Mouse (Mus musculus) G1E (cell line): ENCODE results near the gene Gtf2ird1. TPM values are rescaled to one million over a fixed set of nuclear protein-coding genes. Genes with fewer than 3 reads are reported as not detected.
"Not testable (repeated sequence)": the region's sequence is repeated elsewhere in the genome, so short reads cannot be mapped to it uniquely, and the experiment has no call there.

Experiments used
- ATAC-seq: 2 replicates; pipeline ENCODE4 v1.8.0; 2016; ENCODE audit warnings: mild to moderate bottlenecking; ENCODE audit not compliant: insufficient number of reproducible peaks, poor library complexity, low FRiP score, severe bottlenecking; ENCODE audit errors: extremely low read depth
- DNase-seq: peaks from one replicate; pipeline ENCODE4 v3.0.0; 2012; ENCODE audit warnings: low spot score
- H3K27me3 ChIP-seq: 2 replicates; pipeline ENCODE4 v1.6.1; 2012; ENCODE audit warnings: mild to moderate bottlenecking, low read length, inconsistent platforms; ENCODE audit not compliant: insufficient read depth
- H3K36me3 ChIP-seq: replicated peaks from 2 replicates; pipeline ENCODE3; 2012; ENCODE audit warnings: mild to moderate bottlenecking, inconsistent platforms
- H3K4me1 ChIP-seq: 2 replicates; pipeline ENCODE4 v1.6.1; 2012; ENCODE audit warnings: low read depth, low read length, inconsistent platforms, mixed read lengths; ENCODE audit not compliant: insufficient read depth
- H3K4me3 ChIP-seq: 2 replicates; pipeline ENCODE4 v1.5.1; 2012; ENCODE audit warnings: low read depth, mild to moderate bottlenecking, inconsistent platforms, low read length, moderate library complexity, mixed read lengths
- H3K9me3 ChIP-seq: replicated peaks from 2 replicates; pipeline ENCODE4 v1.6.1; 2012; ENCODE audit warnings: inconsistent platforms
- CTCF ChIP-seq: IDR thresholded peaks from 2 replicates; pipeline ENCODE4 v1.5.1; 2012; ENCODE audit warnings: low read depth, low read length, inconsistent platforms, mixed read lengths
- GATA1 ChIP-seq: IDR thresholded peaks from 2 replicates; pipeline ENCODE4 v1.6.1; 2012; ENCODE audit warnings: borderline replicate concordance, low read length, inconsistent platforms, mixed read lengths
- GATA2 ChIP-seq: IDR thresholded peaks from 2 replicates; pipeline ENCODE4 v1.6.1; 2012; ENCODE audit warnings: low read depth, low read length, inconsistent platforms, borderline replicate concordance
- POLR2AphosphoS5 ChIP-seq: IDR thresholded peaks from 2 replicates; pipeline ENCODE4 v1.6.1; 2012; ENCODE audit warnings: low read depth, low read length, inconsistent platforms; ENCODE audit not compliant: insufficient replicate concordance
- TAL1 ChIP-seq: conservative IDR thresholded peaks from 2 replicates; pipeline ENCODE4 v1.6.1; 2012; ENCODE audit warnings: low read depth, low read length, inconsistent platforms, mixed read lengths
- polyA plus RNA-seq: library from polyadenylated mRNA; stranded (reverse); fragments of >175 nt; gene quantifications from 2 replicates; pipeline ENCODE4 v1.2.3, GENCODE M21; 2012
- total RNA-seq, 2 experiments: library from RNA; stranded (forward) in 1 of 2; stranded (reverse) in 1 of 2; fragments of 200-1000 nt in 1 of 2; fragments of >200 nt in 1 of 2; fragmentation: Nextera tagmentation in 1 of 2; gene quantifications; 2 replicates each; pipeline ENCODE4 v1.2.3; 2014 to 2017

The Gtf2ird1 gene
- total and polyA plus RNA-seq, 3 experiments = 1.5 to 2.2 TPM; not detected in 1

DNA sequence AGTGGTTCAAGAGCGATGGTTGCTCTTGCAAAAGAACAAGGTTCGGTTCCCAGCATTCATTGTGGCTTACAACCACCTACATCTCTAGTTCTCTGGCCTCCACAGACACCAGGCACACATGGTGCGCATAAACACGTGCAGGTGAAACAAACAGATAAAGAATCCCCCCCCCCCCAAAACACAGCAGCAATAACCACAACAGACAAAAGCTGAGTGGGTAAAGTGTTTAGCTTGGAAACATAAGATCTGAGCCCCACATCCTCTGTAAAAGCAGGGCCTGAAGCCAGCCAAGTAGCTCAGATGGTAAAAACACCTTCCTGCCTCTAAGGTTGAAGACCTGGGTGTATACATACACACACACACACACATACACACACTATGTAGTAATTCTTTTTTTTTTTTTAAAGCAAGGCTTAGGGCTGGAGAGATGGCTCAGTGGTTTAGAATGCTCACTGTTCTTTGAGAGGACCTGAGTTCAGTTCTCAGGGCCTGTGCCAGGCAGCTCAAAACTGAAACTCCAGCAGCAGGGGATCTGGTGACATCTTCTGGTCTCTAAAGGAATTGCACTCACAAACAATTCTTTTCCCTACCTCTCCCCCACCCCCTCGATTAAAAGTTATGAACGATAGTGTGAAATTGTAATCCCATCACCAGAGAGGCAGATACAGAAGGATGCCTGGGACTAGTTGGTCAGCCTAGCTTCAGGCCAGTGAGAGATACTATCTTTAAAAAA lies 83.4 kb downstream of the Gtf2ird1 start:
- Histone ChIP-seq H3K9me3 (no peaks in the 10 kb centered on the region), H3K36me3 (no peaks in the 10 kb centered on the region), H3K27me3 (peaks cover 9% of the 10 kb centered on the region; the same call in 1 of the 2 replicates), H3K4me3 (no peak overlapping the region), H3K4me1 (no peaks in the 10 kb centered on the region)
- TF ChIP-seq GATA1 (no peak), TAL1 (no peak), POLR2AphosphoS5 (no peak), CTCF (peak; percentile 41; the same call in 1 of the 2 replicates), GATA2 (no peak)
- ATAC-seq (no peak), DNase-seq (no peak)

DNA sequence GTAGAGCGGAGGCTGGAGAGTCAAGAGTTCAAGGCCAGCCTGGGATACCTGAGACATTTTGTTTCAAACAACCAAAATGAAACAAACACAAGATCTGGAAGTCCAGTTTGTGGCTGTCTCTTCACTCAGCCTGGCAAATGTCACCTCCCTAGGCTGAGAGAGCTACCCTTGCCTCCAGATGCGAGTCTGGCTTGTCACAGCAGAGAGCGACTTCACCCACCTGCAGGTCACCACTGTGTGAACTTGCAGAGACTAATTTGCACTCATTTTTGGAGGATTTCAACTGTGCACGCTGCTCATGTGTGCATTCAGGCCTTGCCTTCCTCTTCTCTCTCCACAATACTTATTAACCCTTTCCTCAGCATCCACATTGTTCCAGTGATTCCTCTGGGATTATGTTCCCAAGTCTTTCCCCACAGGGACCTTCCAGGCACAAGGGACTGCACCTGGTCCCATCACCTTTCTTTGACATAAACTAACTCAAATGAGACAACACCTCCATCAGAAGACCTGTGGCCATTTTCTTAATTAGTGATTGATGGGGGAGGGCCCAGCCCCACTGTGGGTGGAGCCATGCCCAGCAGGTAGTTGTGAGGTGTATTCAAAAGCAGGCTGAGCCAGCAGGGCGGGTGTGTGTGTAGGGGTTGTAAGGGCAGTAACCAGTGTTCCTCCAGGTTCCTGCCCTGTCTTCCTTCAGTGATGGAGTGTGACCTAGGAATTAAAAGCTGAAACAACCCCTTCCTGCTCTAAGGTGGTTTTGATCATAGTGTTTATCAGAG lies 84.8 kb downstream of the Gtf2ird1 start:
- H3K4me3 ChIP-seq = no peak overlapping the region
- H3K36me3 ChIP-seq = no peaks in the 10 kb centered on the region
- no peaks in the 10 kb centered on the region for H3K4me1 ChIP-seq
- DNase-seq (no peak), ATAC-seq (no peak)
- H3K27me3 ChIP-seq = peaks cover 9% of the 10 kb centered on the region; the same call in 1 of the 2 replicates
- TF ChIP-seq CTCF = no peak
- TF ChIP-seq TAL1 = no peak
- TF ChIP-seq GATA1 = no peak
- TF ChIP-seq GATA2 = no peak
- no peaks in the 10 kb centered on the region for H3K9me3 ChIP-seq

- DNase-seq (no peak), ATAC-seq (no peak)
- Histone ChIP-seq H3K4me1 (no peaks in the 10 kb centered on the region), H3K36me3 (no peaks in the 10 kb centered on the region), H3K9me3 (no peaks in the 10 kb centered on the region), H3K27me3 (peaks cover 12% of the 10 kb centered on the region; the same call in 1 of the 2 replicates), H3K4me3 (no peak overlapping the region)
- TF ChIP-seq GATA2 = no peak
- TF ChIP-seq CTCF = no peak
- TF ChIP-seq TAL1 = no peak
- TF ChIP-seq POLR2AphosphoS5 = no peak
- TF ChIP-seq GATA1 = no peak
Measured at GRCm38 (mm10) chr5:134370831-134371230, 85.7 kb downstream of the Gtf2ird1 start.

- ATAC-seq (no peak), DNase-seq (no peak)
- TF ChIP-seq GATA1 (no peak), TAL1 (no peak), GATA2 (no peak), POLR2AphosphoS5 (no peak), CTCF (no peak)
- peaks cover 7% of the 10 kb centered on the region for H3K27me3 ChIP-seq
- H3K9me3 ChIP-seq = no peaks in the 10 kb centered on the region
- no peak overlapping the region for H3K4me3 ChIP-seq
- H3K4me1 ChIP-seq = no peaks in the 10 kb centered on the region
- H3K36me3 ChIP-seq = no peaks in the 10 kb centered on the region
Measured at GRCm38 (mm10) chr5:134359101-134359500, 97.4 kb downstream of the Gtf2ird1 start.

- H3K9me3 ChIP-seq, DNase-seq, ATAC-seq, H3K4me3 ChIP-seq, H3K36me3 ChIP-seq: not testable (repeated sequence)
- H3K27me3 ChIP-seq = peaks cover 11% of the 10 kb centered on the region
- peaks cover 11% of the 10 kb centered on the region for H3K4me1 ChIP-seq
Measured at GRCm38 (mm10) chr5:134355372-134355771, 101.1 kb downstream of the Gtf2ird1 start.

DNA sequence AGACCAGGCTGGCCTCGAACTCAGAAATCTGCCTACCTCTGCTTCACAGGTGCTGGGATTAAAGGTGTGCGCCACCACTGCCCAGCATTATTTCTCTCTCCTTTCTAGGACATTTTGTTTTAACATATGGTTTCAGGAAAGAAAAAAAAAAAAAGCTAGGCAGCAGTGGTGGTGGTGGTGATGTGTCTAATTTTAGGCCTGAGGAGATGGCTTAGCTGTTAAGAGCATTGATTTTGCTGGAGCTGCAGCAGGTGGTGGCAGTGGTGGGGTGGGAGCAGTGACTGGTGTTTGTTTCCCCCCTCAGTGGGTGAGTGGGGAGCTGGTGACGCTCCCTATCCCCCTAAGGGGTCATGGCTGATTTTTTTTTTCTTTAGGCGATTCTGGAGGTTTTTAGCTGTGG lies 103.4 kb downstream of the Gtf2ird1 start:
- peaks cover 21% of the 10 kb centered on the region for H3K27me3 ChIP-seq
- ATAC-seq (no peak), DNase-seq (no peak)
- H3K36me3 ChIP-seq = no peaks in the 10 kb centered on the region
- TF ChIP-seq TAL1 (no peak), GATA1 (no peak), GATA2 (no peak), CTCF (no peak), POLR2AphosphoS5 (no peak)
- peaks cover 18% of the 10 kb centered on the region for H3K4me1 ChIP-seq
- H3K4me3 ChIP-seq = no peak overlapping the region
- no peaks in the 10 kb centered on the region for H3K9me3 ChIP-seq
